Mouse (Mus musculus): ENCODE results near the gene Stard10.
A peak's percentile ranks its signal among the peaks of the same experiment; 100 is the strongest.

Stard10 gene

DNA sequence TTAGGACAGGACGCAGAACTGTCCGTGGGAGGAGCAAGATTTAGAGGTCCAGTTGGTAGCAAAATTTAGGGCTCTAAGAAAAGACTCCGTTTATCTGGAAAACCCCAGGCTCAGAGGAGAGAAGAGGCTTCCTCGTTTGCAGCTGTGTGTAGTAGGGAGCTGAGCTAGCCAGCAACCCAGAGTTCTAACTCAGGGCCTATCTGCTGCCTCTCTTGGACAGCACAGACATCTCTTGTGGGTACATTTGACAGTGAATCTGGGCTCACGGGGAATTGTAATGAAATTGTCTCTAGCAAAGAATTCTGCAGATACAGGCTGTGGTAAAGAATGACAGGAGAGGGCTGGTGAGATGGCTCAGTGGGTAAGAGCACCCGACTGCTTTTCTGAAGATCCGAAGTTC, 14.2 kb upstream of the Stard10 start:
- no peak for DNase-seq (ENCODE audit: low spot score in 2 of 2)

DNA sequence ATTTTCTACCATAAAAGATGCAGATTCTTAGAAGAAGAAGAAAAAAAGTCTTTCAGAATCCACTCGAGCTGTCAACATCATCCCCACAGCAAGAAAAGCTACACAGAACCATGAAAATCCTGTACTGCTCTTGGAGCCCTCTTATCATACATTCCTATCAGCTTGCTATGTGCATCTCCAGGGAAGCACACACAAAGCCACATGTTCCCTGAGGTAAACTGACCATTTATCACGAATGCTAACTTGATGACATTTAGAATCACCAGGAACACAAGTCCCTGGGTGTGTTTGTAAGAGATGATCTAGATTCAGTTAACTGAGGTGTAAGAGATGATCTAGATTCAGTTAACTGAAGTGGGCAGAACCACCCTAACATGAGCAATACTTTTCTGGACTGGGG, 10.0 kb upstream of the Stard10 start:
- DNase-seq (ENCODE audit: low spot score in 2 of 2) = no peak

DNA sequence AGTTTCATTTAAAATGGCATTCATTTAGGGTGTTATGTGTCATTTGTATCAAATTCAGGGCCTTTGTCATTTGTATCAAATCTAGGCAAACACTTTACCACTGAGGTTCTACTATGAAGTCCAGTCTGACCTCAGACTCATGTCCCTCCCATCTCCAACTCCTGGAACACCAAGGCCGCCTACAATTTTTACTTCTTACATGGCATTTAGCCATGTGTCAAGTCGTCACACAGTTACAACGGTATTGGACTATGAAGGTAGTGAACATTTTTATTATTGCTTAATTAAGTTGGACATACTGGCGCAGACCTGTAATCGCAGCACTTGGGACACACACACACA, 6.9 kb upstream of the Stard10 start:
- DNase-seq (ENCODE audit: low spot score in 2 of 2) = no peak

DNA sequence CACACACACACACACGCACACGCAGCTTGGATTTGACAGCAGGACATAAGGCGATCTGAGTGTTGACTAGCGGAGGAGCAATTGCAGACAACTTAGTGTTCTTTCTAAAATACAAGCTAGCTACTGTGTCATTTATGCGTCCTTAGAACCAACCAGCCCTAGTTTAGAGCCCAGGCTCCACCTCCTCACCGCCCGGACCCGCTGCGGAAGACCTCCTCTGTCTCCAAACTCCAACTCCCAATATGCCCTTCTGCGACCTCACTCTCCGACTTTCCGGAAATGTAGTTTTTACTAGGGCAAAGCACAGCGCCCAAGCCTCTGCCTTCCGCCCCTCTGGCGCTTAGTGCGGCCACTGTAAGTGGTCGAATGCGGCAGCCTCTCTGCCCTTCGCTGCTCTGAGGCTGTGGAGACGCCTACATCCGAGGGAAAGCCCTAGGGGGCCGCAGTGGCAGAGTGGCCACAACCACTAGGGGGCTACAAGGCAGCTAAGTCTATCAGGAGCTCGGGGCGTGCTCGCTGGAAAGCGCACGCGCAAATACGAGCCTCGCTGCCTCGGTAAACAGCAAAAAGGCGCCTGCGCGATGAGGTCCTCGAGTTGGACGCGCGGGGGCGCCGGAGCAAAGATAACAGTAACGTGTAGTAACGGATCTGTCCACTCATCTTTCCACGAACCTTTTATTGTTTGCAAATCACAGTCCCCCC, 6.4 kb upstream of the Stard10 start:
- DNase-seq (ENCODE audit: low spot score in 2 of 2) = peak; percentile 94 to 98

DNA sequence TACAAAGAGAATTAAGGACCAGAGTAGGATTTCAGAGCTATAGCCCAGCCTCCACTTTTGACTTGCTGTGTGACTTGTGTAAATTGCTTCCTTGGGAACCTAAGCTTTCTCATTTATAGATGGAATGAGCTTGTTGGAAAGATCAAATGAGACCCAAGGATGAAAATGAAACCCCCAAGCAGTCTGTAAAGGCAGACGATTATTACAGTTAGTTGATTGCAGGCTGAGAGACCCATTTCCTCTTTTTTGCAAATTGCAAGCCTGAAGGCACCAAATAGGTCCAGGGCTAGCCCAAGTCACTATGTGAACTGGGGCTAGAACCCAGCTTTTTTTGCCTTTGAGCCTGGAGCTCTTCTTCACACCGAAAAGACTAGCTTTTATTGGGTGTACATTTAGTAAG, 5.8 kb upstream of the Stard10 start:
- DNase-seq (ENCODE audit: low spot score in 2 of 2) = no peak

DNA sequence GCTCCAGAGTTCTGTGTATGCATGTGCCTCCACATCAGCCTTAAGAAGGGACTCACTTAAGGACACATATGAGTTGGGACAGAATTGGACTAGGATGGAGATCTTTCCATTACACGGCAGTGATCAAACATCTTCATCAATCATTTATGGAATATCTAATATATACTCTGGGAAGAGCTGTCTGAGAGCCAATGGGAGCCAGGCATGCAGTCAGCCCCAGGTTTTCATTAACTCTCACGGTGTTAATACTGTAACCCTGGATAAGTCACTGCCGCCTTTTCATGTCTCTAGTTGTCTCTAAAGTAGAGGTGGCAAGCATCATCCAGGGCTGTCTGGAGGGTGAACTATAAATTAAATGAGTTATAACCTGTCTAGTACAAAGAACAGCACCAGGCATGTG, 3.9 kb upstream of the Stard10 start:
- DNase-seq (ENCODE audit: low spot score in 2 of 2) = no peak

DNA sequence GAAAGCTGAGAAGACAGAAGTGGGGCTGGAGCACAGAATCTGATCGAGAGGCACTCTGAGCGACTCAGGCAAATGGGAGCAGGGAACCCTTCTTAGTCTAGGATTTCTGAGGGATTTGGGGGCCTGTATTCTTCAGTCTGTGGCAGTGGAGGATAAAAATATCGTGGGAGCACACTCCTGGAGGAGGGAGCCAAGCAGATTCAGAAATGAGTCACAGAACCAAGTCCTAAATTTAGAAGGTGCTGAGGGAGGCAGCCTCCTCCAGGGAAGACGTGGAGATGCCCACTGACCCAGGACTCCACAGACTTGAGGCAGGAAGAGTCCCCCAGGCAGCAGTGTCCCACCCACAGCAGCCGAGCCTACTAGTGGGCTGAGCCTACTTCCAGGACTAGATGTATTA, 2.5 kb upstream of the Stard10 start:
- no peak for DNase-seq (ENCODE audit: low spot score in 2 of 2)

DNA sequence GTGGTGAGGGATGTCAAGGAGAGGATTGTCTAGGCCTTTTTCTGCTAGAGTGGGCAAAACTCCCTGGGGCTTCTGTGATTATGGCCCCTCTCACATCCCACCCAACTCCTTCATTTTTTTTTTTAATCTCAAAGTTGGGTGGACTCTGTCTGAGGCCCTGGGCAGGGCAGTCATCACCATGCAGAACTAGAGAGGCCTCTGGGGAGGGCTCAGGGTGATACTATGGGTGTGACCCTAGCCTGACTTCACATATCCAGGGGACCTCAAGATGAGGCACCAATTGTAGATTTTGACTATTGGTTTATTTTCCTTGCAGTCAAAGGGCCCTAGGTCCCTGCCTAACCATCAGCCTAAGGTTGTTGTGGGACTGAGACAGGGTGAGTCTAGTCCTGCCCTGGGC, 1.2 kb upstream of the Stard10 start:
- no peak for DNase-seq (ENCODE audit: low spot score in 2 of 2)

DNA sequence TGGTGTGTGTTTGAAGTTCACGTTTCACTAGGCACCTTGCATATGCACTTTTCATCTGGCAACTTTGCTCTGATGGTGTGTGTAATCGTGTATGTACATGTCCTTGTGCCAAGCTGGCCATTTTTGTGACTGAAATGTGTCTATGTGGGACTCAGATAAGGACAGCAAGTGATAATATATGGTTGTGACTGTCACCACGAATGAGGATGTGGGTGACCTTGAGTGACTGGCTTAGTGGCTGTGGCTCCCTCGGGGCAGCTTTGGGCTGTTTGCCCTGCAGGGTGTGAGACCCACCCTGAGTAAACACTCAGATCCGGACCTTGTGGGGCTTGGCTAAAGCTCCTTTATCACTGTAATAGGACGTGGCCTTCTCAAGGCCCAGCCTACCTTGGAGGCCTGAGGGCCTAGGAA, 290 bp upstream of the Stard10 start:
- no peak for DNase-seq (ENCODE audit: low spot score in 2 of 2)

DNA sequence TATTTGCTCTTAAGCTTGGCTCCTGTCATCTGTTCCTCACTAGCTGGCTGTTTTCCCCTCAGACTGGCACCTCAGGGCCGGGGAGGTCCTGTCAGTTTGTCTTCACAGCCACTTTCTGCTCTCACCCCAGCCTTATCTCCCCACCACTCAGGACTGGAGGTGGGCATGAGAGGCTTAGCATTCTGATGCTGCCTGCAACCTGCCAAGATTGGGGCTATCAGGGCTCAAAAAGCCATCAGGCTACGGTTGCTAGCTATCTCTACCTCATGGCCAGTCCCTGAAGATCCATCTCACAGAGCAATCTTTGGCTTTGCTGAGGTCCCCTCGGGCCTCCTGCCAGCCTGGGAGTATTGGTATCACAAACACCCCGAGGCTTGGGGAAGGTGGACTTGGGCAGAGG, 2.0 kb downstream of the Stard10 start:
- DNase-seq (ENCODE audit: low spot score in 2 of 2) = no peak

DNA sequence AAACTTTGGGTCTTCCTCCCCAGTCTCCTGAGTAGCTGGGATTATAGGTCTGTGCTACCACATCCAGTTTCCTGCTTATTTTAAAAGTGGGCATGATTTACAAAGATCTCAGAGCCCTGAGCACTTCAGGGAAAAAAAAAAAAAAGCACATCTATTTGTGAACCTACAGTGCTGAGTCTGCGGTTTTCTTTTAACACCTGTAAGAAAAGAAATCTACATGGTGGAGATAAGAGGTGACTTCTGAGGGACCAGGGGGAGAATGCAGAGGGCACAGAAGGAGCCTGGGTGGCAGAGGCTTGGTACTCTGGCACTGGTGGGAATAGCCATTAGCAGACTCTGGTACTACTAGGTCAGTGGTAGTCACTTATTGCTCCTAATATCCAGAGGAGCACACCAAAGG, 2.9 kb downstream of the Stard10 start:
- DNase-seq (ENCODE audit: low spot score in 2 of 2) = no peak

DNA sequence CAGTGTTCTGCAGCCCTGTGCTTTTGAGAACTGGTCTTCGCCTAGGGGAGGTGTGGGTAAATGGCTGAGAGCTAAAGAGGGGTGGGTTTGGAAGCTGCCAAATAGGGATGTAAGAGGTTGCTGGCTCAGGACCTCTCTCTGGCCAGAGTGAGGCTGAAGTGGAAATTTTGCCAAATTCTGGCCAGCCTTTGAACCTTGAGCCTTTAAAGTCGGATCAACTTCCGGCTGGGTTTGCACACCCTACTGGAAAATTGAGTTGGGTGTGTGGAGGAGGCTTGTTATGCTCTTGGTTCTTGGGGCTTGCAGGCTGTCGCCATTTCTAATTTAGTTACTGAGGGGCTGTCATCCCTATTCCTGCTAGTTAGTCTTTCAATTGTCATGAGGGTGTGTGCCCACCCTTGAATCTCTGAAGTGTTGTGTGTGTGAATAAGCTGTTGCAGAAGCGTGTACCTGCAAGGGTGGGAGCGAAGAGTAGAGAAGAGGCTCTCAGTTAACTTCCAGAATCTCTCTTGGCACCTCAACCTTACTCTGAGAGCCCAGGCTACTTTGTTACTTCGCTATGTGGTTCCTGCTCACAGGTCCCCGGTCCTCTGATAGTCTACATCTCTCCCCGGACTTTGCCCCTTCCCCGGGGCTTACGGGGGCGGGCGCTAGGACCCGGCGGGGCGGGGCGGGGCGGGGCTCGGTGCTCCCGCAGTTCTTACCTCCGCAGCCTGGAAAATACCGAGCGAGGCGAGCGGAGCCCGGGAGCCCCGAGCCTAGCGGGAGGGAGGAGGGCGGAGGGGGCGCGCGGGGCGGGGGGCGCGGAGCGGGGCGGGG, 3.7 kb downstream of the Stard10 start:
- peak in 1 of 2 experiments; percentile 33 for DNase-seq (ENCODE audit: low spot score in 2 of 2)

DNA sequence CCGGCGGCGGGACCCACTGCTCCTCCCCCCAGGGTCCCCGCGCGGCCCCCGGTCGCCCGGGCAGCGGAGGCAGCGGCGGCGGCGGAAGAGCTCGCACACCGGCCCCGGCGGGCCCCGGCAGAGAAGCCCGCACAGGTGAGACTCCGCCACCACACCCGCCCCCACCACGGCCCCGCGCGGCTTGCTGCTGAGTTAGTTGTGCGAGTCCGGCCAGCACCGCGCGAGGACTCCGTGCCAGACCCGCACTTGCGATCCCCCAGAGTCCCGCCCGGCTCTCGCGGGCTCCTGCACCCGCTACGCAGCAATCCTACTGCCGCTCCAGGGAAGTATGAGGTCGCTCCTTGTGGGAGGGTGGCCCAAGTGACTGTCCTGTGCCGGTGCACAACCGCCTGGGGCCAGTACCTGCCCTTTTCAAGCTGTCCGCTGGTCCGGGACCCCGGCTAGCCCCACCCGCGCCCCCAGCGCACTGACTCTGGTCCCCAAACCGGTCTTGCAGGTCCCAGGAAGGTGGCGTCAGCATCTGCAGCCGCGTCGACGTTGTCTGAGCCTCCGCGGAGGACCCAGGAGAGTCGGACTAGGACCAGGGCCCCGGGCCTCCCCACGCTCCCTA, 4.4 kb downstream of the Stard10 start:
- DNase-seq (ENCODE audit: low spot score in 2 of 2) = peak in 1 of 2 experiments; percentile 32

DNA sequence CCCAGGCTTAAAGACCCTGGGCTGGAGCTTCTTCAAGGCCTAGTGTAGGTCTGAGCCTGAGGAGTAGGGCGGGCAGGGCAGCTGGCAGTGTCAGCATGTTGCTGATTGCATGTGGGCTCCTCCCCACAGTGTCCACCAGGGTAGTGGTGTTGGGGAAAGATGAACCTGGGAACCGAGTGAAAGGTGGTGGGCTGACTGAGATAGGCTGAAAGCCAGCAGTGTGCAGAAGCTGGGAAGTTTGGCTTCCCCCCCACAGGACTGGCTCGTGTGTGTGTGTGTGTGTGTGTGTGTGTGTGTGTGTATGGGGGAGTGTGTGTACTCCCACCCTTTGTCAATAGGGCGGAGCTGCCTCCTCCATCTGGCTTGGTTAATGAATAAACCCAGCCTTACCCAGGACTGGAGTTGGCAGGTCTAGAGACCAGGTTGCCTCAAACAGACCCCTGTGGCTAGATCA, 6.3 kb downstream of the Stard10 start:
- DNase-seq (ENCODE audit: low spot score in 2 of 2) = no peak

DNA sequence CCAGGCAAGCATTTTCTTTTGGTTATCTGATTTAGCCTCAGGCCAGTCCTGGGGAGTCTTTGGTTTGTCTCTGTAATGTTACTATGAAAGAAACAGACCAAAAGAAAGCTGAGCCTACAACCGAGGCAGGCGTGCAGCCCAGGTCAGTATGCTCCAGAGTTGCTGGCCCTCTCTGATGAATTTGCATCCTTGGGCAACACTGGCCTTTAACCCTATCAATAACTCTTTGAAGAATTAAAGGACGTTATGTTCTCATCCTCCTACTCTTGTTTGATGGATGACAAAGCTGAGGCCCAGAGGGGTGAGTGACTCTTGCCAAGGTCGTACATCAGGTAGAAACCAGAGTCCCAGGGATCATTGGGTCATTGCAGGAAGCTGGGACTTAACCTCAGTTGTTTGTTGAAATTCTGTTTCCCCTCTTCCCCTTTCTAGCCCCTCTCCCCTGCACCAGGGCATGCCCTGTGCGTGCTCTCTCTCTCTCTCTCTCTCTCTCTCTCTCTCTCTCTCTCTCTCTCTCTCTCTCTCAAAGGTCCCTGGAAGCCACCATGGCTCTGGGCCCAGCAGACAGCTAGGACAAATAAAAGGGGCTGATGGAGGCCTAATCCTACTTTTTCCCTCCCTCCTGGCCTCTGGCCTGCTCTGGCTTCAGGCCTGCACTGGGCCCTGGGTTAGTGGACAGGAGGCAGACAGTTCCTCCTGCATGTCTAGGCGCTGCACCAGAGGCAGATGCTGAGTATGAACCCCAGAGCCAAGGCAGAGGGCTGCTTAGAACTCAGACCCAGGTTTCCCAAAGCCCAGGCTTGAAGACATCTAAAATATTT, 7.5 kb downstream of the Stard10 start:
- DNase-seq (ENCODE audit: low spot score in 2 of 2) = no peak

DNA sequence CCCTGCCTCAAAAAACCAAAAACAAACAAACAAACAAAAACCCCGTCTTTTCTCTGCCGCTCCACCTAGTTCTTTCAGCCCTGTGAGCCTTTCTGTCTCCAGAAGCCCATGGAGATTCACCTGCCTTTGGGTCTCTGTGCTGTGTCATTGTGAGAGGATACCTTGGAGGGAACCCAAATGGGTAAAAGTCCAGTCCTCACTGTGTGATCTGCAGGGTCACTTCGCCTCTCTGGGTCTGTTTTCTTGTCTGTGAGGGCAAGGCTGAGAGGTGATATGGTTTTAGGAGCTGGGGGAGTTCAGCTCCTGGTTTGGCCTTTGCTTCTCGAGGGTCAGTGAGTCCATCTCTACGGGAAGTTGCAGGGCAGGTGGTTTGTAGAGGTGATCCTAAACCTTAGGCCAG, 9.1 kb downstream of the Stard10 start:
- DNase-seq (ENCODE audit: low spot score in 2 of 2) = no peak

DNA sequence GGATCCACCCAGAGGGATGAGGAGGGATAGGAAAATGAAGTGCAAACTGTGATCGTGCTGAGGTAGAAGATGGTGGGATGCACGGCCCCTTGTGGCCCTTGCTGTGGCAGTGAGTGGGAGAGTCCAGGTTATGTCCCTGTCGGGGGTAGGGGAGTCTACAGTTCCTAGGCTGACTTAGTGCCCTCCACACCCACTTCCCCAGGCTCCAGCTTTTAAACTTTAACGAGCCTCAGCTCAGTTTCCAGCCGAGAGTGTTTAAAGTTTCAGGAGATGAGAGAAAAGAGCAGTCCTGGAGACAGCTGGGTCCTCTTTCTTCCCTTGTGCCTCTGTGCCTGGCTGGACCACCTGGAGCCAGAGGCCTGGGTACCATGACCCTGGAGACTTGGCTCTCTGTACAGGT, 10.4 kb downstream of the Stard10 start:
- DNase-seq (ENCODE audit: low spot score in 2 of 2) = no peak

DNA sequence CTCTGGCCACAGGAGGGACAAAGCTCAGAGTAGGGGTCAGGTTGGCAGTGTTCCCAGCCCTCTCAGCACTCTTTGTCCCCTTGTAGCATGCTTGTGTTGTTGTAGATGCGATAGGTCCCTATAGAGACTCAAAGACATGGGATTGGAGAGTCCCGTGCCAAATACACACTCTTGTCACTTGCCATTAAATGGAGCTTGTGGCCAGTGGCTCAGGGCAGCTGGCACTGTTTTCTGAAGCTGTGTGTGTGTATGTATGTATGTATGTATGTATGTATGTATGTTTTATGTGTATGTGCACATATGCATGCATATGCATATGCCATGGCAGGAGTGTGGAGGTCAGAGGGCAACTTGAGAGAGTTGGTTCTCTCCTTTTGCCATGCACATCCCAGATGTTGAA, 10.9 kb downstream of the Stard10 start:
- no peak for DNase-seq (ENCODE audit: low spot score in 2 of 2)

DNA sequence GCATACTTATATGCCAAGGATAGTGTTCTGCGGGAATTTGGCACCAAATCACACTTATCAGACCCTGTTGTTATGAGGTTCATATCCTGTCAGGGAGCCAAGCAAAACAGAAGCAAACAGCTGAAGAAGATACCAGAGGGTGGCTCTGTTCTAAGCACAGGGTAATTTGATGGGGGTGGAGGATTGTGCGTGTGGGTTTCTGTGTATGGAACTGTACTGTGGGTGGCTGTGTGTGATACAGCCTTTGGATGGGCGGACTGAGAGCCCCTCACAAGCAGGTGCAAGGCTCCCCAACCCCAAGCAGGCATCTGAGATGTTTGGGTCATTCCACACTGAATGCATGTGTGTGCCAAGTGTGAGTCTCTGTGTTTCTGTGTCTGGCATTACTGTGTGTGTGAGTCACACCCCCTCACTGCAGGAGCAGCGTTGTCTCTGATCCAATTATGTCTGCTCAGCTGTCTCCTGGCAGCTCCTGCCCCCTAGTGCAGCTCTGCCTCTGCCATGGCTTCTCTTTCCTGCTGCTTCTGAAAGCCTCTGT, 11.8 kb downstream of the Stard10 start:
- no peak for DNase-seq (ENCODE audit: low spot score in 2 of 2)

DNA sequence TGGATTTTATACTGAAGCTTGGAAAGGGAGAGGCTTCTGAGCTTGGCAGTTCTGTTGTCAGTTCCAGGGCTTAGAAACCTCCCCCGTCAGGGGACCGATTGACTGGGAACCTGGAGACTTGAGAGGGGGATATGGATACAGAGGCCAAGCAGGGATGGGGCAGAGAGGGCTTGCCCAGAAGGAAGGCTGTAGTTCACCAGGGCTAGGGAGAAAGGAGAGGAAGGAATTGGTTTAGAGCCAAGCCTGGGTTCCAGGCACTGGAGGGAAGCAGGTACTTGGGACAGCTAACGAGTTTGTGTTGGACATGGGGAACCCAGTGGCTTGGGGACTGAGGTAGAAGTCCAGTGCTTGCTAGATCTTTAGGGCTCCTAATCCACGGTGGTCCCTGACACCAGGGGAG, 12.7 kb downstream of the Stard10 start:
- no peak for DNase-seq (ENCODE audit: low spot score in 2 of 2)

DNA sequence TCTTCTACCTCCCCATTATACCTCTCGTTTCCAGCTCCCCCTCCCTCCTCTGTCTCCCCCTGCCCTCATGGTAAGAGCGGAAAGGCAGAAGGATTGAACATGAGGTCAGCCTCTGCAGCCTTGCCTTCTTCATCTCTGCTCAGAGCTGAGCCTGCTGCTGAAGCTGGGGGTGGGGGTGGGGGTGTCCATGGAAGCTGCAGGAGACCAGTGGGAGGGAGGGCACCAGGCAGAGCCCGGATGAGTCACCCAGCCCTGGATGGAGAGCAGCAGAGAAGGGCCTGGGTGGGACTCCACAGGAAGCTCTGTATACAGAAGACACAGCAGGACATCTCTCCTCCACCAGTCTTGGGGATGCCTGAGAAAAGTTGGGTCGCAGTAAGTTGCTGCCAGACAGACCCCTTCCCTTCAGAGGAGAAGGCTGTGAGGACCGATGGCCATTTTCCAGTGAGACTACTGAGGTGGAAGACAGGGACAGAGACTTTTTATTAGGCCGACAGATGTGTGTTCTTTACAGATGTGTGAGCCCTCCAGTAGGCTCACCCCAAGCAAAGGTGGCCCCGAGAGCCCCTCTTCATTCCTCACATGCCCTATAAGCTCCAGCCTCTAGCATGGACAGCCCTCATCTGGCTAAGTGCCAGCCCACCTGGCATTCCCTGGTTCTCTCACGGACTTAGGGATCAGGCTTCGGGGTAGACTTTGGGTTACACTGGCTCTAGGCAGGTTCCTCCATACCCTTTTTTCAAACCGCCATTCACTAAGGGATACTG, 13.4 kb downstream of the Stard10 start:
- DNase-seq (ENCODE audit: low spot score in 2 of 2) = no peak
